Mouse (Mus musculus): ENCODE measurements around the gene Bpifb9a.
"Not testable (repeated sequence)": the region's sequence is repeated elsewhere in the genome, so short reads cannot be mapped to it uniquely, and the experiment has no call there.

Bpifb9a gene

DNA sequence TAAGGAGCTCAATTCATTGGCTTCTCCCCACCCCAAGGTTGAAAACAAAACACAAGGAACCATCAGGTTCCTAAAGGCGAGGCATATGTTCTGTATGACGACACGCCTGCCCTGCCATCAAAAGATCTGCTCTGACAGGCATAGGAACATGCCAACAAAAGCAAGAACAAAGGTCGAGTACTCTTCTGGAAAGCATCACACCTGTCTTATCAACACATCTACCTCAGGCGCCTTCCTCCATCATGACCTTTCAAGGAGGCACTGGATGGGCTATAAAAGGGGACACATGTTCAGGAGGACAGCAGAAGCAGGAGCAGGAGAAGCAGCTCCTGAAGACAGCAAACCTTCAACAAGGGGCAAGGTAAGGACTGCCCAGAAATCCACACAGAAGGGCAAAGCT is at the start of gene Bpifb9a:
Bpifb9a (plus strand) TSS at position 301 of the 400 bp plus-strand sequence.
- not testable (repeated sequence) for DNase-seq

DNA sequence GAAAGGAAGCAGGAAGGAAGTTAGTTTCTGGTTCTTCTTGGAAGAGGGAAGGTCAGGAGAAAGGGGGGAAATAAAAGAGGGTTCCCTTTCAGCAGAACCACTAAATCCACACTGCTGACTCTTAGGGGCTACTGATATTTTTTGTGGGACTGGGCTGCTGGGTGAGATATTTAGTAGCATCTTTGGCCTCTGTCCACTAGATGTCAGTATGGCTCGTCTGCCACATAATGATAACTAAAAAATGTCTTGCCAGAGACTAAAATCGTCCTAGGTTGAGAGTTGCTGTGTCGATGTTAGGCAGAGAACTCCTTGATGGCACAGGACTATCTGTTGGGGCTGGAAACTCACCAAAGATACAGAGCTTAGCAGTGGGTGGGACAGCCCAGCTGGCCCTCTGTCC is 48.5 kb upstream of the Bpifb9a start:
- no peak for DNase-seq

DNA sequence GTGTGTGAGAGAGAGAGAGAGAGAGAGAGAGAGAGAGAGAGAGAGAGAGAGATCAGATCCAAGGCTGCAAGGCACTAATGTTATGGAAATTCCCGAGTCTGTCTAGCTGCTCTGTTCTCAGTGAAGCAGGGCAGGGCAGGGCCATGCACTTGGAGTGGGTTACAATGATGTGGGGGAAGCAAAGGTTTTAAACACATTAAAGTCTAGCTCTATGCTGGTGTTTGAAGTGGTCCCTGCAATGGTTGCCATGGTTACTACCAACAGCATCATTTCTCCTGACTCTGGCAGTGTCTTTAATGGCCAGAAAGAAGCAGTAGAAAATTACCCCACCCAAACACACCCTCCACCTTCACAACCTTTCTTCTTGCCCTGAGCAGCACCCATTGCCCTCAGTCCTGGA is 46.5 kb upstream of the Bpifb9a start:
- no peak for DNase-seq

DNA sequence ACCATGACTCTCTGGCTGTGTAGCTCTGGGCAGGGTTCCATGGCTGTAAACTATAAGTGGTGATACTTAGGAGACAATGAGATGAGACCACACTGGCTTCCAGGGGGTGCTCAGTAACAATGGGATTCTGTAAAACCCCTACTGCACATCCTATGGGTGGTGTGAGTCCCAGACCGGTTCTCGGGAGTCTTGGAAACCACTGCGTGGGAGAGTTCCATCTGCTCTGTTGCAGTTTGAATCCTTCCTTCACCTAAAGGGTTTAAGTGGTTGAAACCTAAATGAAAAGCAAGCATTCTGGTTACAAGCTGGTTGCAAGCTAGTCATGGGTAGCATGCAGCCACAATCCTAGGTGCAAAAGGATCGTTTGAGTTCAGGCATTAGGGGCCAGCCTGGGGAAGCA is 45.8 kb upstream of the Bpifb9a start:
- no peak for DNase-seq

DNA sequence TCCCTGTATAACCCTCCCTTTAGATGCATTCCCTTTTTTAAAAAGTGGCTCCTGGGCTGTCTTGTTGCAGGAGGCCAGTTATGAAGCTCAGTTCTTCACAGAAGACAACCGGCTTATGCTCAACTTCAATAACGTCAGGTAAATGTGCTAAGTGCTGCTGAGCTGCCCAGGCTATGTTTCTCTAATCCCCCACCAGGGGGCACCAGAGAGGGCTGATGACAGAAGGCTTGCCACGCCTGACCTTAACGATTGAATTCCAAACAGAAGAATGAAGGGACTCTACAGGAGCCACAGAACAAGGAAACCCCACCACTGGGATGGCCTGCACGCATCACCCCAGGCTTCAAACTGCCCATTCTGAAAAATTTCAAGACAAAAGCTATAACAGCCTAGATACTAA is 42.5 kb upstream of the Bpifb9a start:
- DNase-seq = peak; percentile 36 to 46

DNA sequence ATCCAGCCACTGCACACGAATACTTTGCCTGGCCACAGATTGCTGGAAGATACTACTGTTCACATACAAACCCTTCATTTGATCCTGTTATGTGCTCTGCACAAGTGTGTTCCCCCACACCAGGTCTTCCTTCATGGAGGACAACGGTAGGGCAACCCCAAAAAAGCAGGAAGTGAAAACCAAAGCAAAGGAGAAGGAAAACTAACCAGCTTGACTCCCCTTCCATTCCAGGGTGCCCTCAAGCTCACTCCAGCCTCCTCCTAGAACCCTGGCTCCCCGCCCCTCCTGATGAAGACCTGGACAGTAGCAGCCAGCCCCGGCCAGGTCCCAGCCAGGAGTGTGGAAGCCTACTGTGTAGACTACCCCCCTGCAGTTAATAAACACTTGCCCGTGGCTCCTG is 37.7 kb upstream of the Bpifb9a start:
- no peak for DNase-seq

DNA sequence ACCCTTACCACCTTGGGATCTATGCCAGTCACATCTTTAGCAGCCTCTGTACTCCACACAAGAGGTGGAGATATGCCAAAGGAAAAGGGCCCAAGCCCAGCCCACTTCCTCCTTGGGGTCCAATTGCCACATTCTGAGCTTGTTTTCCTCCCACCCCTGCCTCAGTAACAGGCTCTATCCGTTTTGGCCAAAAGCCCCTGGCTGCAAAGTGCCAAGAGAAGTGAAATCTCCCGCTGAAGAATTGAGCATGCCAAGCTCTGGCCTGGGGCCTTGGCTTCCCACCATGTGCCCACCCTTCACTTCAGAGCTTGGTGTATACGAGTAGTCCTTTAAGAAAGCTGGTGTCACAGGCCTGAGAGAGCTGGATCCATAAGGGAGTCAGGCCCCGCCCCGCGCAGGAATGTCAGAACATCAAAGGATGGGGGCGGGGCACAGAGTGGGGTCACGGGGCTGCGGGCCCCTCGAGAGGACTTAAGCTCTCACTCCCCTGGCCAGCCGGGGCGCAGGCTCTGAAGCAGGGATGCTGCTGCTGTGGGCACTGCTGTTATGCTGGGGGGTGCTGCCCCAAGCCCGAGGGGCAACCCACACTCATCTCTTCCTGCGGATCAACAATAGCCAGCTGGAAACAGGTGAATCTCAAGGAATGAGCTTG is 34.3 kb upstream of the Bpifb9a start, which contains the start of gene Bpifb5:
Bpifb5 (plus strand) TSS at position 478 of the 652 bp plus-strand sequence.
- no peak for DNase-seq

DNA sequence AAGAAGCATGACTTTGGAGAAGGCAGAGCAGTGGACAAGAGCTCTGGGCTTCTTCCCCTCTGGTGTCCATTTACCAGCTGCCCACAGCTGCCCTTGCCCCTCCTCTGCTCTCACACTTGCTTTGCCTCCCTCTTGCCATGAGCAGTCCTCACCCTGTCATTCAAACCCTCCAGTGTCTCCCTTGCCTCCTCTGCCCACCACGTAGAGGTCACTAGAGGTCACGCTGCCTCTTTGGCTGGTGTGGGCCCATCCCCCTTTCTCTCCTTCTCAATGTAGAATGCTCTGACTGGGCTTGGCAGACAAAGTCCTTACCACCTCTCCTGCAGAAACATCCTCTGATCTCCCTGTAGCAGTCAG is 33.8 kb upstream of the Bpifb9a start:
- DNase-seq = no peak

DNA sequence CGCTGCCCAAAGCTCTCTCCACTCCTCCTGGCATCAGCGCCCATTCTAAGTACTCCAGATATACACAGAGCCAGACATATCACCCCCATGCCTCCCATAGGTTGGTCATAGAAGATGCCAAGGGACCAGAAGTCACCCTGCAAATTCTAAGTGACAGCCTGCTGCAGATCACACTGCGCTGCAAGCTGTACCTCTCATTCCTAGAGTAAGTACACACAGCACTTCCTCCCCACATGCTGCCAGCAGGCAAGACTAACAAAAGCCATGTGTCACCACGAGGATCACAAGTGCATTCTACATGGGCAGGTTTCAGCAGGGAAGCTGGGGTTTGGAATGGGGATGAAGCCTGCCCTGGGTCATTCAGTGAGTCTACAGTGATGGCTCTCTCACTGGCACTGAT is 30.7 kb upstream of the Bpifb9a start:
- no peak for DNase-seq

DNA sequence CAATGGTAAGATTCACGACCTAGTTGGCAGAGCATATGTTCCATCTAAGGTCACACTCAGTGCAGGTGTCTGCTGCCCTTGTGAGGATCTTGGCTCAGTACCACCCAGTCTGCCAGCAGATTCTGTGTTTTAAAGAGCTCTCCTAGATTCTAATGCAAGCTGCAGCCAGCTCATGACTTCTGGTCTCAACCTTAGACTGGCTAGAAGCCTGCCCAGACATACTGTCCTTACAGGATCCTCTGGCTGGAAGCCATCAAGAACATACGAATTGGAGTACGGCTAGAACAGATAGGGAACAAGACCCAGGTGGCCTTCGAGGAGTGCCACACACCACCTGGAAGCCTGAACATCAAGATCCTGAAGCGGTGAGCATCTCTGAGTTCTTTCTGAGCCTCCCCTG is 29.8 kb upstream of the Bpifb9a start:
- DNase-seq = no peak

DNA sequence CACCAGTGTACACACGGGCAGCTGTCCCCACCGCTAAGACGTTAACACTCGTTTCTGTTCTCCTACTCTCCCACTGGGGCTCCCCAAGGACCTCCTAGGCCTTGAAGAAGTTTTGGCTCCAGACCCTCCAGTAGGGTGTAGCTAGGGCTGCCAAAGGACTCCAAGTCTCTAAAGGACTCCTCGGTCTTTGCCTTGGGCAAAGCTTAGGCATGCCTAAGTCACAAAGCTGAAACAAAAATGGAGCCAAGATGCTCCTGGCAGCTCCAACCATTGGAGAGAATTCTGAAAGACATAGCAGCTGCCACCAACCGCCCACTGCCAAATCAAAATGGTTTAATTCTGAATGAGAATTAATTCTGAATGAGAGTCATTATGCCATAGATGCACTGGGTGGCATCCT is 24.2 kb upstream of the Bpifb9a start:
- no peak for DNase-seq

DNA sequence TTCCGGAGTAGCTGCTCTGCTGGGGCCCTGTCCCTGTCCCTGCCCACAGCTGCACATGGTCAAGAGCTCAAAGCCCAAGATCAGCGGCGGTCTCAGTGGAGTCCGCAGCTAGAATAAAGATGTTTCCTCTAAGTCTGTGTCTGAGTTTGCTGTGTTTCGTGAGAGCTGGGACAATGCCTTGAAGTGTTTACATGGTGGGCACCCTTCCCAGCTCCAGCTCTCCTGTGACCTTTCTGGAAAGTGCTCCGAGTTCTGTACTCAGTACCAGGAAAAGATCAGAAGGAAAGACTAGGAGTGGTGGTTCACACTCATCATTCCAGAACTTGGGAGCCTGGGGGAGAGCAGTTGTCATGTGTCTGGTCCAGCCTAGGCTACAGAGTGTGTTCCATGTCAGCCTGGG is 16.9 kb upstream of the Bpifb9a start:
- no peak for DNase-seq

DNA sequence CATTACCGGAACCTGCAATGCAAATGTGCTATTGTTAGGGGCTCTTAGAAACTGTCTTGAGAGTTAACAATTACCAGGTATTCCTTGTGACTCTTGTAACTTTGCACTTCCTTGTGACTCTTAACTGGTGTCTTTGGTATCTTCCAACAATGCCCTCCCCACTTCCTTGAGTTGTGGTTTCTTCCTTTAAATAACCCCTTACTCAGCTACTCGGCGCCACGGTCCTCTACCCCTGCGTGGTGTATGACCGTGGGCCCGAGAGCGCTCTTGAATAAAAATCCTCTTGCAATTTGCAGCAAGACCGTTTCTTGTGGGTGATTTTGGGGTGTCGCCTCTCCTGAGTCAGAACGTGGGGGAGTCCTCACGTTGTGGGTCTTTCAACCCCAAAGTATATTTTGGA is 14.9 kb upstream of the Bpifb9a start:
- not testable (repeated sequence) for DNase-seq

DNA sequence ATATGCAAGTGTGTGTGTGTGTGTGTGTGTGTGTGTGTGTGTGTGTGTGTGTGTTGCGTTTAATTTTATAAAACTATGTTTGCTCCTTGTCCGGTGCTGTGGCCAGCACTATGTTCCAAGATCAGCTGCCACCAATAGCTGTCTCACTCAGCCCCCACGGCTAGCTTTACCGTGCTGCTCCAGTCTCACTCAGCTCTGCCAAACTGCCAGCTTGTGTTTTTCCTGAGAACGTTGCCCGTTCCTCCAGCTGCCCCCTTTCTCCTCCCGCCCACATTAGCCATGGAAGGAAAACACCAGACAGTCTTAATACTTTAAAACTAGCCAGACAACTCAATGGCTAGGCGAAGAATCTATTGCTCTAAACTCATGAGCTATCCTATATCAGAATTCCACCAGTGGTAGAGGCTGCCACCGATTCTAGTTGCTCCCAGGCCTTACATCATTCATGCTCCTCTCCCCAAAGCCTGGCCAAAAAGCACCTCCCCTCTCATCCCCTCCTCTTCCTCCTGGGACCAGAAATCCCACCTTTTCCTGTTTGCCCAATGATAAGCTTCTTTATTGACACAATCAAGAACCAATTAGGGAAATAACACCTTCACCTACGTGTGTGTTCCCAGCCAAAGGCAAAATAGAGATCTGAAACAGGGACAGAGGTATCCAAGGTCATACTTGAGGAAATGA is 14.2 kb upstream of the Bpifb9a start:
- DNase-seq = no peak

DNA sequence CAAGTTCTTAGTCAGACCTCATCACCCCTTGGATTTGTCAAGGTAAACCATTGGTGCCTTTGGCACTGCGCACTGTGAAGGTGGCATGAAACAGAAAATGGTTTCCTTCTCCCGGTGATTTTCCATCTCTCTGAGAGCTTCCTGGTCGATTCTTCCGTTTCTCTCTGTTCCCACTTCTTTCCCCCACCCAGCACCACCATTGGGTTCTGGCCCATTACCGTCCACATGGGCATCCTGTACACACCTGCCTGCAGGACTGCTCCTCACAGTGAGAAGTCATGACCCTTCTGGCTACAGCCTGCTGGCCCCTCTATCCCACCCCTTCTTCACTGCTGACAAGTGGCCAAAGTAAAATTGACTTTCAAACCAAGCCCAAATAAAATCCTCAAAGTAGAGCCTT is 12.3 kb upstream of the Bpifb9a start:
- DNase-seq = no peak

DNA sequence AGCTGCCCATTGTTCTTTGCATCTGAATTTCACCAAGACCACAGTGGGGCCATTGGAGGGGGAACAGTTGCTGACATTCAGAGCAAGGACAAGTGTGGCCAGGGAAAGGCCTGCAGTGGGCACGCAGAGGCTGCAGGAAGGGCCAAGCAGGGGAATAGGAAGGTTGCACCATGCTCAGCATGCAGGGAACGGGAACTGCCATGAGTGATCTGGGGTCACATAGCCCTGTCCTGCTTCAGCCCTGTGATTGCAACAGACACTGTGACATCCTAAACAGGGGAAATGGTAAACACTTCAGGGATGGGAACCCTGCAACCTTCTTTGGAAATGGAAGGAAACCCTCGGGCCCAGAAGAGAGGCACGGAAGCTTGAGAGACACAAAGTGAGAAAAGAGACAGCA is 2.4 kb upstream of the Bpifb9a start:
- not testable (repeated sequence) for DNase-seq

DNA sequence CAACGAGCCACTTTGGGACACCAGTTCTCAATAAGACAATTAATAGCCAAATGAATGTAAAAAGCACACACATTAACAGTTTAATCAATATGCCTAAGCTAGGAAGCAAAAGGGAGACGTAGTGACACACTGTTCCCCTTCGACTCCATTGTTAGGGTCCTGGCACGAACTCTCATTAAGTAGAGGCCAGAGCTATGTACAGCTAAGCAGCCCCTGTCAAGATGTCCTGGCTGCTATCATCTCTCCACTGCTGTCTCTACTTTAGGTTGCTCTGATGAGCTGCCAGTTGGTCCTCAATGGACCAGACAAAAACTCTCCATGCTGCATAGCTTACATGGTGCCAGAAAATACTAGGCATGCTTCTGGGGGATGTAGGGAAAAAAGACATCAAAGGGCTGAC is 1.9 kb upstream of the Bpifb9a start:
- no peak for DNase-seq

DNA sequence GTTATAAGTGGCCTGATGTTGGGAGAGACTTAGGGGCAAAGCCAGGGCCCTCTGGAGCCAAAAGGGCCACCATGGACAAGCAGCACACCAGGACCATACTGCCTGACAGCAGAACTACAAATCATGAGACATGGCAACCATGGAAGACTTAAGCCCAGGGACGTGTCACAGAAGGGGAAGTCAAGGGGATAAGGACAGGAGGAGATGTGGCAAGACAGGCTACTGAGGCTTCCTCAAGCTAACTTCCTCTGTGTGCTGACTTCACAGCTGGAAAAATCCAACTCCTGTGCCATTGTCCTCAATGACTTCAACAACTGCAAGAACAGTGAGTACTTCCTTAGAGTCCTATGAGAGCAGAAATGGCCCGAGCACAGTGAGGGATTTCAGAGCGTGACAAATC is 6.7 kb downstream of the Bpifb9a start:
- not testable (repeated sequence) for DNase-seq

DNA sequence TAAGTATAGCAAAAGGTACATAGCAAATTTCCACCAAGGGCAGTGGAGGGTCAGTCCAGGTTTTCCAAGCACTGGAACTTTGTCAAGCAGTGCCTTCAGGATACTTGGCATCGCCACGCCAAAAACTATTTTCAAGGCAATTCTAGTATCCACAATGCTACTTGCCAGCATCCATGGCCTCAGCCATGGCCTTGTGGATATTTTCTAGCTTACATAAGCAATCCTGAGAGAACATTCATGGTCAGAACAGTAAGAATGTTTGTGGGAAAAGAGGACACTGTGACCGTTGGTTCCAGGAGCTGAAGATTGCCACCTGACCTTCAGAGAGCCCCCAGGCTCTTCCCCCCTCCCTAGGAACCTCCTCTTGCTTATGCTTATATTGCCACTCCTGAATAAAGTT is 34.2 kb downstream of the Bpifb9a start:
- not testable (repeated sequence) for DNase-seq

DNA sequence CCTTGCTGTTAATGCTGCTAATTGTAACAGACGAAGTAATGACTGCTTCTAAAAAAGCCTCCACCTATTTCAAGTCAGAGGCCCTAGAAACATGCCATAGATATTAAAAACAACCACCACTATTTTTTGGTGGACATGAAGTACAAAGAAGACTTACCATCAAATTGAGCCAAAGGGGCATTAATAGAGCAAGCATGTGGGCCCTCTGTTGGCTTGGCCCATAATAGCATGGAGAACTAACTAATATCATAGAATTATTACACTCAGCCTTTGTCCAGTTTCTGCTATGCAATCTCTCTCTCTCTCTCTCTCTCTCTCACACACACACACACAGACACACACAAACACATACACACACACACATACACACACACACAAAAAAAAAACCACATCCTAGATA is 35.2 kb downstream of the Bpifb9a start:
- DNase-seq = no peak

DNA sequence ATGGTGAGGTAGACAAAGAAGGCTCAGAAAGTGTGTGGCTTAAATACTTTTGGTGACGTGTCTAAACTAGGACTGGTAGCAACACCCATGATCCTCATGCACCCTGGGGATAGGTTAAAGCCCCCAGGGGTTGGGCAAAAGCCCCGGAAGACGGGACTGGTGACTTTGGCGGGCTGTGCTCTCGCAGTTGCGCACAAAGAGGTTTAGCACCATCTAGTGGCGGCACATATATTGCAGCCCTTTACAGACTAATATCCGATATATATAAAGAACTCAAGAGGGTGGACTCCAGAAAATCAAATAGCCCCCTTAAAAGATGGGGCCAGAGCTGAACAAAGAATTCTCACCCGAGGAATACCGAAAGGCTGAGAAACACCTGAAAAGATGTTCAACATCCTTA is 37.1 kb downstream of the Bpifb9a start:
- DNase-seq = peak; percentile 48 to 49

DNA sequence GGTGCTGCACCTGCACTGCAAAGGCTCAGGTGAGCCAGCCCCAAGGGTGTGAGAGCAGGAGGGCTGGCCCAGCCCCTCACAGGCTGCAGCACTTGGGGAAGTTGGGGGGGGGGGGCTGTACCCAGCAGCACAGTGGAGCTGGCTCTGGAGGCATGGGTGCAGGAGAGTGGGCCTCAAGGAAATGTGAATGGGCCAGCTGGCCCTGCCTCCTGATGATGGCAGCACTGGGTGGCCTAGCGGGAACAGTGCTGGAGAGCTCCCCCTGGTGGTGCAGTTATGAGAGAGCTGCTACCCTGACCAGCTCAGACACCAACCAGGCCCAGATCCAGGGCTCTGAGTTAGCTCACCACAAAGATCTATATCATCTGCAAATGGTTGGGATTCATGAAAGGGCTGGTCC is 42.8 kb downstream of the Bpifb9a start:
- peak; percentile 70 to 72 for DNase-seq

DNA sequence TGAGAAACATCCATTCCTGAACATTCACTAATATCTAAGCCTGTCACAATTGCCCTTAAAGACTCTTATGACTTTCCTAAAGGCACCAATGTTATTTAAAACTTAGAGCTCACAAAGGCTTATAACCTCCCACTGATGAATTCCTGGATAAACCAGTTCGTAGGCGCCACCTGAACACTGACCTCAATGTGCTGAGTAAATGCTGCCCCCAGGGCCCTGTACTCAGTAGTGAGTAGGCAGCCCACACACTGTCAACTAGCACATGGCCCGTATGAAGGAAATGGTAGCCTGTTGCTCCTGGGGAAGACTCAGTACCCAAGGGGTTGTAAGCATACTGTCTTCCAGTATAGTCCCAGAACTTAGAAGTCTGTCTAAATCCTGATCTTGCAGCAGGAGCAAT is 44.1 kb downstream of the Bpifb9a start:
- DNase-seq = no peak

DNA sequence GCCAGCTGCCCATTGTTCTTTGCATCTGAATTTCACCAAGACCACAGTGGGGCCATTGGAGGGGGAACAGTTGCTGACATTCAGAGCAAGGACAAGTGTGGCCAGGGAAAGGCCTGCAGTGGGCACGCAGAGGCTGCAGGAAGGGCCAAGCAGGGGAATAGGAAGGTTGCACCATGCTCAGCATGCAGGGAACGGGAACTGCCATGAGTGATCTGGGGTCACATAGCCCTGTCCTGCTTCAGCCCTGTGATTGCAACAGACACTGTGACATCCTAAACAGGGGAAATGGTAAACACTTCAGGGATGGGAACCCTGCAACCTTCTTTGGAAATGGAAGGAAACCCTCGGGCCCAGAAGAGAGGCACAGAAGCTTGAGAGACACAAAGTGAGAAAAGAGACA is 47.0 kb downstream of the Bpifb9a start:
- DNase-seq = not testable (repeated sequence)

DNA sequence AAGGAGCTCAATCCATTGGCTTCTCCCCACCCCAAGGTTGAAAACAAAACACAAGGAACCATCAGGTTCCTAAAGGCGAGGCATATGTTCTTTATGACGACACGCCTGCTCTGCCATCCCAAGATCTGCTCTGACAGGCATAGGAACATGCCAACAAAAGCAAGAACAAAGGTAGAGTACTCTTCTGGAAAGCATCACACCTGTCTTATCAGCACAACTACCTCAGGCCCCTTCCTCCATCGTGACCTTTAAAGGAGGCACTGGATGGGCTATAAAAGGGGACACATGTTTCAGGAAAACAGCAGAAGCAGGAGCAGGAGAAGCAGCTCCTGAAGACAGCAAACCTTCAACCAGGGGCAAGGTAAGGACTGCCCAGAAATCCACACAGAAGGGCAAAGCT is 49.3 kb downstream of the Bpifb9a start, which contains the start of gene Bpifb9b:
Bpifb9b (plus strand) TSS at position 301 of the 400 bp plus-strand sequence.
- DNase-seq = not testable (repeated sequence)
